Mouse (Mus musculus) CH12.LX (cell line): ENCODE results near the gene 4930438A08Rik. TPM values are rescaled to one million over a fixed set of nuclear protein-coding genes. Genes with fewer than 3 reads are reported as not detected.

Experiments
- DNase-seq: peaks from one replicate; pipeline ENCODE4 v3.0.0-alpha.2; 2013; ENCODE audit errors: extremely low read depth
- H3K27ac ChIP-seq: 2 replicates; pipeline ENCODE4 v1.5.1; 2012; ENCODE audit warnings: low read depth, mild to moderate bottlenecking, control low read depth, moderate library complexity; ENCODE audit not compliant: insufficient read depth
- H3K27me3 ChIP-seq: replicated peaks from 2 replicates; pipeline ENCODE3; 2012; ENCODE audit warnings: inconsistent platforms
- H3K36me3 ChIP-seq, 2 experiments: replicated peaks in 1 of 2; 2 replicates each; pipeline versions ENCODE3 to v1.6.1; 2012; ENCODE audit warnings: inconsistent platforms in 1 of 2, low read length in 1 of 2, mild to moderate bottlenecking in 1 of 2, mixed read lengths in 1 of 2, moderate library complexity in 1 of 2; ENCODE audit not compliant: control insufficient read depth in 1 of 2, insufficient read depth in 1 of 2
- H3K4me1 ChIP-seq, 2 experiments: 2 replicates each; pipeline ENCODE4 v1.6.1; 2012; ENCODE audit warnings: inconsistent platforms in 1 of 2, moderate library complexity in 1 of 2; ENCODE audit not compliant: insufficient read depth in 2 of 2, control insufficient read depth in 1 of 2
- H3K4me2 ChIP-seq: 2 replicates; pipeline ENCODE4 v1.6.1; 2012; ENCODE audit warnings: low read depth, mild to moderate bottlenecking, control low read depth; ENCODE audit not compliant: poor library complexity, insufficient read depth, severe bottlenecking
- H3K4me3 ChIP-seq, 3 experiments: fragments of 150-350 bp in 1 of 3; sonication (generic) in 1 of 3; replicated peaks in 1 of 3; 2 replicates each; pipeline versions ENCODE3 to v1.5.1; 2011 to 2012; ENCODE audit warnings: low read depth in 2 of 3, low read length in 2 of 3, mild to moderate bottlenecking in 2 of 3, moderate library complexity in 2 of 3, control low read depth in 1 of 3, improper control_type of control experiment in 1 of 3, inconsistent platforms in 1 of 3, mixed read lengths in 1 of 3; ENCODE audit not compliant: poor library complexity in 1 of 3
- H3K79me2 ChIP-seq: replicated peaks from 2 replicates; pipeline ENCODE4 v1.6.1; 2012; ENCODE audit warnings: mild to moderate bottlenecking, moderate library complexity; ENCODE audit not compliant: control insufficient read depth, poor library complexity, insufficient read depth, severe bottlenecking; ENCODE audit errors: extremely low read depth
- H3K9ac ChIP-seq: 2 replicates; pipeline ENCODE4 v1.6.1; 2012; ENCODE audit warnings: low read depth, mild to moderate bottlenecking, control low read depth, moderate library complexity; ENCODE audit not compliant: insufficient read depth
- H3K9me3 ChIP-seq: replicated peaks from 2 replicates; pipeline ENCODE3; 2012; ENCODE audit warnings: low read length, inconsistent platforms, mixed read lengths
- BHLHE40 ChIP-seq: IDR thresholded peaks from 2 replicates; pipeline ENCODE4 v1.6.1; 2011; ENCODE audit warnings: mild to moderate bottlenecking, low read depth, low read length, improper control_type of control experiment
- CTCF ChIP-seq, 2 experiments: IDR thresholded peaks in 1 of 2; conservative IDR thresholded peaks in 1 of 2; 2 replicates each; pipeline ENCODE4 v1.5.1; 2011 to 2012; ENCODE audit warnings: low read depth in 2 of 2, low read length in 2 of 2, improper control_type of control experiment in 1 of 2, inconsistent platforms in 1 of 2, mild to moderate bottlenecking in 1 of 2, moderate library complexity in 1 of 2
- GABPA ChIP-seq: IDR thresholded peaks from 2 replicates; pipeline ENCODE4 v1.6.1; 2012; ENCODE audit warnings: low read depth, low read length, improper control_type of control experiment, inconsistent platforms; ENCODE audit not compliant: insufficient replicate concordance
- JUN ChIP-seq: IDR thresholded peaks from 2 replicates; pipeline ENCODE4 v1.6.1; 2011; ENCODE audit warnings: low read depth, mild to moderate bottlenecking, low read length, improper control_type of control experiment, moderate library complexity; ENCODE audit not compliant: insufficient read depth
- JUND ChIP-seq: conservative IDR thresholded peaks from 2 replicates; pipeline ENCODE4 v1.6.1; 2011; ENCODE audit warnings: low read depth, low read length, improper control_type of control experiment
- MAX ChIP-seq: IDR thresholded peaks from 2 replicates; pipeline ENCODE4 v1.6.1; 2011; ENCODE audit warnings: low read length, improper control_type of control experiment
- MXI1 ChIP-seq: IDR thresholded peaks from 2 replicates; pipeline ENCODE4 v1.6.1; 2011; ENCODE audit warnings: mild to moderate bottlenecking, low read depth, low read length, improper control_type of control experiment
- RAD21 ChIP-seq: IDR thresholded peaks from 2 replicates; pipeline ENCODE4 v1.6.1; 2011; ENCODE audit warnings: low read depth, mild to moderate bottlenecking, low read length, improper control_type of control experiment, moderate library complexity
- RCOR1 ChIP-seq: conservative IDR thresholded peaks from 2 replicates; pipeline ENCODE4 v1.6.1; 2012; ENCODE audit warnings: low read depth, mild to moderate bottlenecking, inconsistent platforms, low read length, improper control_type of control experiment
- UBTF ChIP-seq: IDR thresholded peaks from 2 replicates; pipeline ENCODE4 v1.6.1; 2012; ENCODE audit warnings: low read depth, mild to moderate bottlenecking, inconsistent platforms, low read length, improper control_type of control experiment, moderate library complexity
- ZMIZ1 ChIP-seq: IDR thresholded peaks from 2 replicates; pipeline ENCODE4 v1.6.1; 2012; ENCODE audit warnings: low read depth, mild to moderate bottlenecking, inconsistent platforms, low read length, improper control_type of control experiment
- dilution Hi-C: fragments of 300-500 bp; cut with MboI; formaldehyde crosslinking; loops from 2 replicates; pipeline ENCODE4 v1.14.3; 2020; ENCODE audit warnings: low sequenced_read_pairs; ENCODE audit not compliant: extremely low pct_unique_long_range_greater_than_20kb, extremely low pct_ligation_motif_present
- in situ Hi-C: fragments of 300-500 bp; cut with MboI; formaldehyde crosslinking; loops from 3 replicates; pipeline ENCODE4 v1.14.3; 2019; ENCODE audit warnings: low sequenced_read_pairs, low pct_ligation_motif_present, low pct_unique_long_range_greater_than_20kb, mixed read lengths
- polyA plus RNA-seq: library from polyadenylated mRNA; unstranded; fragments of >175 nt; gene quantifications from 2 replicates; pipeline ENCODE4 v1.2.1, GENCODE M21; 2012; ENCODE audit warnings: low read depth; ENCODE audit not compliant: insufficient read length
- total RNA-seq, 2 experiments: library from RNA; depleted of rRNA; stranded (reverse); fragments of 300-350 nt in 1 of 2; fragments of >200 nt in 1 of 2; gene quantifications; 2 replicates each; pipeline ENCODE4 v1.2.3; 2012 to 2014

The 4930438A08Rik gene
- total and polyA plus RNA-seq, 3 experiments, result not detected

DNA sequence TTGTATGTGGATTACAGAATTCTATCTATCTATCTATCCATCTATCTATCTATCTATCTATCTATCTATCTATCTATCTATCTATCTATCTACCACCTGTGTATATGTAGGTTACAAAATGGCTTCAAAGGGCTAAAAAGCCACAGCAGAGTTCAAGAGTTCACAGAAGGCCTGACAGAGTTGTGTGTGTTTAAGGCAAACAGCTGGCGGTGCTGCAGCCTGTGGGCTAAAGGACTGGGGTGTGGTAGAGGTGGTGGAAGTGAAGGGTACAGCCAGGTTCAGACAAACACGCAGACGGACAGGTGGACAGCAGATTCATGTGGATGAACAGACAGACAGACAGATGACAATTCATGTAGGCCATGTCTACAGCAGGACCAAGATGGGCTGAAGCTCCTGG, 6.3 kb upstream of the 4930438A08Rik start:
- no peaks in the 10 kb centered on the region for H3K4me1 ChIP-seq
- TF ChIP-seq CTCF (conservative IDR thresholded peaks at IDR 0.05 in 1 of 2, IDR thresholded peaks at IDR 0.05 in 1 of 2; ENCODE audit: low read depth in 2 of 2, low read length in 2 of 2), result no peak
- TF ChIP-seq UBTF, result no peak
- TF ChIP-seq RAD21, result no peak
- TF ChIP-seq RCOR1, result no peak
- no peak for TF ChIP-seq BHLHE40
- no peak for TF ChIP-seq ZMIZ1
- TF ChIP-seq JUN, result no peak
- TF ChIP-seq, all 38 proteins: peak for 0
- in situ Hi-C loops (no loop called here), dilution Hi-C loops (no loop called here)
- Histone ChIP-seq H3K9me3 (no peaks in the 10 kb centered on the region), H3K27ac (no peak overlapping the region), H3K36me3 (no peaks in the 10 kb centered on the region), H3K9ac (no peak overlapping the region), H3K4me3 (no peak overlapping the region), H3K27me3 (peaks cover 70% of the 10 kb centered on the region), H3K79me2 (no peaks in the 10 kb centered on the region), H3K4me2 (no peak overlapping the region)
- DNase-seq, result no peak

- DNase-seq, result no peak
- TF ChIP-seq GABPA, result no peak
- TF ChIP-seq, all 38 proteins: peak for 0
- Histone ChIP-seq H3K9me3 (no peaks in the 10 kb centered on the region), H3K9ac (no peak overlapping the region), H3K79me2 (no peaks in the 10 kb centered on the region), H3K27me3 (peaks cover 74% of the 10 kb centered on the region), H3K4me1 (peaks cover 0 to 14% of the 10 kb centered on the region in 2 experiments; a peak in 2 of 4 replicates), H3K27ac (no peak overlapping the region), H3K4me3 (no peak overlapping the region), H3K36me3 (no peaks in the 10 kb centered on the region), H3K4me2 (0 out of 2 replicates have a peak overlapping the region, but pooled peaks have one; percentile 16)
- in situ Hi-C loops (no loop called here), dilution Hi-C loops (no loop called here)
These were observed 1.2 kb downstream of the 4930438A08Rik start for GRCm38 (mm10) chr11:58275756-58276155.

- peak overlapping the region; percentile 85 for H3K4me2 ChIP-seq
- in situ Hi-C loops, result no loop called here
These were observed 7.4 kb downstream of the 4930438A08Rik start for GRCm38 (mm10) chr11:58281970-58282496.

More at GRCm38 (mm10) chr11:58281970-58282496, 7.4 kb downstream of the 4930438A08Rik start:
- DNase-seq, result no peak
- dilution Hi-C loops, result no loop called here
- TF ChIP-seq JUND (no peak), MAX (peak; percentile 60), MXI1 (peak; percentile 54; the same call in 1 of the 2 replicates)
- TF ChIP-seq, all 38 proteins: peak for 2
- peak overlapping the region in 1 of 3 experiments; percentile 21 for H3K4me3 ChIP-seq
- H3K9ac ChIP-seq, result no peak overlapping the region
- peaks cover 72% of the 10 kb centered on the region for H3K27me3 ChIP-seq
- H3K4me1 ChIP-seq, result peaks cover 14 to 19% of the 10 kb centered on the region in 2 experiments
- H3K79me2 ChIP-seq, result no peaks in the 10 kb centered on the region
- H3K27ac ChIP-seq, result no peak overlapping the region
- H3K9me3 ChIP-seq, result no peaks in the 10 kb centered on the region
- H3K36me3 ChIP-seq, result no peaks in the 10 kb centered on the region
